ENCODE assay signal across 10 mouse cellular contexts in genomic region chr15:6500787-6501186, GRCm38 (mm10). TPM values are rescaled to one million over a fixed set of nuclear protein-coding genes. Genes with fewer than 3 reads are reported as not detected.
DNase-seq lines count a peak whose midpoint lies in the region; ATAC-seq lines count a peak whose summit lies in the region.
"Had no signal": no experiment of that assay in that cellular context is flagged by ENCODE, and none has a peak within 500 bp of the region (broad histone marks: within the 10 kb centered on the region; RNA-seq: fewer than 3 reads in every experiment).

No protein-coding gene starts in this region.

- peak; percentile 50 for ATAC-seq in liver, embryonic 13.5 days (ENCODE audit: low read depth)

- WGBS in liver, embryonic 13.5 days (ENCODE audit: insufficient replicate concordance) = 19% methylated on average over 1 of the region's 1 CpGs

- H3K4me2 ChIP-seq in liver, embryonic 13.5 days = no peak overlapping the region
- H3K4me2 ChIP-seq: midbrain, embryonic 12.5 days had no signal

- no peaks in the 10 kb centered on the region for H3K27me3 ChIP-seq in liver, embryonic 13.5 days
- H3K27me3 ChIP-seq: midbrain, embryonic 12.5 days had no signal

- no peaks in the 10 kb centered on the region for H3K36me3 ChIP-seq in liver, embryonic 13.5 days
- H3K36me3 ChIP-seq: midbrain, embryonic 12.5 days had no signal

- H3K27ac ChIP-seq in liver, embryonic 13.5 days = no peak overlapping the region
- H3K27ac ChIP-seq: midbrain, embryonic 12.5 days had no signal

- no peaks in the 10 kb centered on the region for H3K9me3 ChIP-seq in liver, embryonic 13.5 days (replicated peaks)
- H3K9me3 ChIP-seq: midbrain, embryonic 12.5 days had no signal

- H3K4me3 ChIP-seq in liver, embryonic 13.5 days (replicated peaks) = no peak overlapping the region
- H3K4me3 ChIP-seq: midbrain, embryonic 12.5 days had no signal

- DNase-seq in adrenal gland, adult 8-10 months = peak; percentile 20
- no peak for DNase-seq in adrenal gland, postnatal 25 days
- peak; percentile 88 for DNase-seq in 3T3-L1 (ENCODE audit: low read depth, low spot score)
- DNase-seq in embryo, embryonic 11 days = peak; percentile 5
- no peak for DNase-seq in liver, embryonic 13.5 days
- DNase-seq in urinary bladder, postnatal 25 days (ENCODE audit: low spot score) = no peak
- no peak for DNase-seq in B cell, adult 2 months
- DNase-seq in MN1 (ENCODE audit: low spot score) = no peak

- H3K4me1 ChIP-seq in liver, embryonic 13.5 days (replicated peaks) = no peaks in the 10 kb centered on the region; the same call in 1 of the 2 replicates
- H3K4me1 ChIP-seq: midbrain, embryonic 12.5 days had no signal

- H3K9ac ChIP-seq in liver, embryonic 13.5 days = no peak overlapping the region
- H3K9ac ChIP-seq: midbrain, embryonic 12.5 days had no signal

RNA-seq across cellular contexts. Expression of gene Fyb, which starts 21.9 kb away (rescaled TPM):
- 10 to 100 TPM; 19.1 to 48.4 (median 40.8) TPM for total RNA-seq in adrenal gland, adult 8-10 months (2022)
- total RNA-seq in adrenal gland, postnatal 25 days (2021) = 9.8 and 22.7 TPM in 2 replicates
- polyA plus RNA-seq in liver, embryonic 13.5 days (2015; fragmentation: Nextera tagmentation; extraction: Ambion mirVana) = 27.5 and 31.4 TPM in 2 replicates

RNA-seq across cellular contexts. Expression of gene C9, which starts 55.7 kb away (rescaled TPM):
- total RNA-seq in adrenal gland, adult 8-10 months (2022) = under 1 TPM in 1 of 4 experiments, not detected in 3; 0.46 TPM
- 3.4 TPM in 1 of 2 replicates, not detected in the other for total RNA-seq in adrenal gland, postnatal 25 days (2021)
- polyA plus RNA-seq in liver, embryonic 13.5 days (2015; fragmentation: Nextera tagmentation; extraction: Ambion mirVana) = 0.50 and 0.71 TPM in 2 replicates
- polyA plus RNA-seq: heart, embryonic 16.5 days had no signal

Comparison
In these comparisons a context has a peak if more than half of its experiments do, and no peak if none do; other contexts are left out.
1. DNase-seq: peak in adrenal gland, adult 8-10 months (single experiment), 3T3-L1 (single experiment) and embryo, embryonic 11 days (single experiment); none in adrenal gland, postnatal 25 days (single experiment), liver, embryonic 13.5 days (single experiment), urinary bladder, postnatal 25 days (single experiment), B cell, adult 2 months (0 of 2) and MN1 (single experiment).